Mouse (Mus musculus): ENCODE measurements at regions not wholly inside any gene's neighbourhood (a gene's known extent, or its start where the extent isn't known, plus 50 kb on each side); places are given as distances from the start of the nearest gene placed in this dataset.

DNA sequence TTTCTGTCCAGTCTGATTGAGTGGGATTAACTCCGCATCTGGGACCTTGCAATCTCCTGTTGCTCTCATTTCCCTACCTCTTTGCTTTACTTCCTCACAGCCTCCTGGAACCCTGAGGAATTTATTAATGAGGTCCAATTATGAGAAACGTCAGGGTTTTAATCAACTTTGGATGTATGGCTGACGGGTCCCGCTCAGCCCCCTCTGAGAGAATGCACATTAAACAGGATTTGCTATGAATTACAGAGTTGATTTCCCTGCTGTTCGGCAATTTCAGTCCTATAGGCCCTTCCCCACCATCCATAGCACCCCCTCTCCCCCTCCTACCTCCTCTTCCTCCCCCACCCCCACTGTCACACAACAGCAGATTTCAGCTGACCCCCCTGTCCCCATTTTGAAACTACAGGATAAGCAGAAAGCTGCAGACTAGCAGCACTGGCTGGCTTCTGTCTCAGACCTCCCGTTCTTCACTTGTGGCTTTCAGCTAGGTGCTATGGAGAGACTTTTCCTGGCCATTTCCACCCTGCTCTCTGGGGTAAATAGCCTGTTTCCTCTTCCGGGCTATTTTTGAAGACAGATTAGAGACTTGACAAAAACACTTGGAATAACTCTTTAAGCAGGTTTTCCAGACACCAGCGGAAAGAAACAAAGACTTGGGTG is 145.2 kb upstream of the Map3k1 start:
- ATAC-seq (ENCODE audit: insufficient read depth, low FRiP score, low TSS enrichment) (no peak), DNase-seq (ENCODE audit: low spot score) (no peak)
- 66% methylated on average over 8 of the region's 8 CpGs for WGBS

DNA sequence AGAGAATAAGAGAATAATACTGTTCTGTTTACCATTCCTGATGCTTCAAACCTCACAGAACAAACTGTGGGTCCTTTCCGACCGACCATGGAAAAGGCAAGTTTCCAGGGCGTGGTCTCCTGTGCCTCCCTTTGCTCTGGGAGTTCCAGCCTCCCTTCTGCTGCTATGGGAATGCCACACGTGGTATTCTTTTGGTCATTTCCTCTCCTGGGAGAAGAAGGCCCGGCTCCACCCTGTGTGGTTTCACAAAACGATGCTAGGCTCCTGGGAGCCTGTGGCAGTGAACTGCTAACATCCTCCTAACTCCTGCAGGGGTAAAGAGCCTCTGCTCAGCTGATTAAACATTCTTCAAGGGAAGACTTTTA is 145.7 kb upstream of the Map3k1 start:
- H3K27me3 ChIP-seq (ENCODE audit: control insufficient read depth, insufficient read depth, low read length) = no peaks in the 10 kb centered on the region
- H3K9ac ChIP-seq (ENCODE audit: low read length) = no peak overlapping the region
- ATAC-seq (ENCODE audit: insufficient read depth, low FRiP score, low TSS enrichment) (no peak), DNase-seq (ENCODE audit: low spot score) (no peak)
- 27% methylated on average over 6 of the region's 6 CpGs for WGBS
- H3K4me2 ChIP-seq (ENCODE audit: low read depth) = no peak overlapping the region
- no peaks in the 10 kb centered on the region for H3K9me3 ChIP-seq (ENCODE audit: control insufficient read depth, low read length)
- H3K27ac ChIP-seq (ENCODE audit: low read depth, low read length) = no peak overlapping the region
- no peaks in the 10 kb centered on the region for H3K36me3 ChIP-seq (ENCODE audit: control insufficient read depth, insufficient read depth, low read length)
- H3K4me3 ChIP-seq (ENCODE audit: low read depth, low read length) = no peak overlapping the region
- no peaks in the 10 kb centered on the region for H3K4me1 ChIP-seq (ENCODE audit: control insufficient read depth, insufficient read depth, low read length)

More for the DNA sequence above, 145.2 kb upstream of the Map3k1 start:
- H3K4me3 ChIP-seq (ENCODE audit: low read depth, low read length) = no peak overlapping the region
- no peaks in the 10 kb centered on the region for H3K9me3 ChIP-seq (ENCODE audit: control insufficient read depth, low read length)
- H3K36me3 ChIP-seq (ENCODE audit: control insufficient read depth, insufficient read depth, low read length) = no peaks in the 10 kb centered on the region
- H3K27me3 ChIP-seq (ENCODE audit: control insufficient read depth, insufficient read depth, low read length) = no peaks in the 10 kb centered on the region
- H3K9ac ChIP-seq (ENCODE audit: low read length) = no peak overlapping the region
- no peak overlapping the region for H3K27ac ChIP-seq (ENCODE audit: low read depth, low read length)
- H3K4me1 ChIP-seq (ENCODE audit: control insufficient read depth, insufficient read depth, low read length) = no peaks in the 10 kb centered on the region
- no peak overlapping the region for H3K4me2 ChIP-seq (ENCODE audit: low read depth)

DNA sequence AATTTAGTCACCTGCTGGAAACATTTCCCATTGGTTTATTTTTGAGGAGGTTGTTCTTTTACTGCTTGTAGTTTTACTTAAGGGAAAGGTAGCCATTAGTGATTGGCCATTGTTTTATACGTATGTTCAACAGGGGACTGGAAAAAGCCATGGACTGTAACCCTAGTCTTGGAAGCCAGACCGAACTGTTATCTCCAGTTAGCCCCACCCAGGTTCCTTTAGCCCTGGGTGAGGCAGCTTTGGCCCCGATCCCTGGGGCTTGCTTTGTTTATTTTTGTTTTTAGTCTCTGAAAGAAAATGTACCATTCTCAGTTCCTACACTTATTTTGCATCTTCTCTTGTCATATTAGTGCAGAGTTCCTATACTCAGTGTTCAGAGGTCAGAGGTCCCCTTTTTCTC is 148.3 kb upstream of the Map3k1 start:
- Histone ChIP-seq H3K4me3 (ENCODE audit: low read depth, low read length) (no peak overlapping the region), H3K4me1 (ENCODE audit: control insufficient read depth, insufficient read depth, low read length) (no peaks in the 10 kb centered on the region), H3K4me2 (ENCODE audit: low read depth) (no peak overlapping the region), H3K9me3 (ENCODE audit: control insufficient read depth, low read length) (no peaks in the 10 kb centered on the region), H3K27me3 (ENCODE audit: control insufficient read depth, insufficient read depth, low read length) (no peaks in the 10 kb centered on the region), H3K9ac (ENCODE audit: low read length) (no peak overlapping the region), H3K36me3 (ENCODE audit: control insufficient read depth, insufficient read depth, low read length) (no peaks in the 10 kb centered on the region), H3K27ac (ENCODE audit: low read depth, low read length) (no peak overlapping the region)
- ATAC-seq (ENCODE audit: insufficient read depth, low FRiP score, low TSS enrichment) (no peak), DNase-seq (ENCODE audit: low spot score) (no peak)
- whole genome bisulfite sequencing = 82% methylated on average over 3 of the region's 3 CpGs

DNA sequence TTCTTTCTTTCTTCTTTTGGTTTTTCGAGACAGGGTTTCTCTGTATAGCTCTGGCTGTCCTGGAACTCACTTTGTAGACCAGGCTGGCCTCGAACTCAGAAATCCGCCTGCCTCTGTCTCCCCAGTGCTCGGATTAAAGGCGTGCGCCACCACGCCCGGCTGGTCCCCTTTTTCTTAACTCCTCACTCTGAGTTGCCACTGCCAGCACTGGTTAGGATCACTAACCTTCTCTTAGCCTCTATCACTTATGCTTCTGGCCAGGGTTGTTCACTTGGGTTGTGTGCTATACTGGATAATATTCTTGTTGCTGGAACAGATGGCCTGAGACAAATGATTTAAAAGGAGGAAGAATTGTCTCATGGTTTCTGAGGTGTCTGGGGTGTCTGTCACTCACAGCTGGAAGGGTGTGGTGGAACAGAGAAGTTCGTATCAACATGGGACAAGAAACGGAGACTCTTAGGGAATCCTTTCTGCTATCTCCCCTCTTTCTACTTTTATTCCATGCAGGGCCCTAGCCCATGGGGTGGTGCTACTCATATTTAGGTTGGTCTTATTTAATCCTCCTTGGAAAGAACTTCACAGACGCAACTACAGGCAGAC is 149.0 kb upstream of the Map3k1 start:
- Histone ChIP-seq H3K27ac (ENCODE audit: low read depth, low read length) (no peak overlapping the region), H3K9ac (ENCODE audit: low read length) (no peak overlapping the region), H3K36me3 (ENCODE audit: control insufficient read depth, insufficient read depth, low read length) (no peaks in the 10 kb centered on the region), H3K27me3 (ENCODE audit: control insufficient read depth, insufficient read depth, low read length) (no peaks in the 10 kb centered on the region), H3K4me1 (ENCODE audit: control insufficient read depth, insufficient read depth, low read length) (no peaks in the 10 kb centered on the region), H3K4me2 (ENCODE audit: low read depth) (no peak overlapping the region), H3K4me3 (ENCODE audit: low read depth, low read length) (no peak overlapping the region), H3K9me3 (ENCODE audit: control insufficient read depth, low read length) (no peaks in the 10 kb centered on the region)
- no peak for DNase-seq (ENCODE audit: low spot score)
- 93% methylated on average over 11 of the region's 11 CpGs for WGBS
- ATAC-seq (ENCODE audit: insufficient read depth, low FRiP score, low TSS enrichment) = no peak

DNA sequence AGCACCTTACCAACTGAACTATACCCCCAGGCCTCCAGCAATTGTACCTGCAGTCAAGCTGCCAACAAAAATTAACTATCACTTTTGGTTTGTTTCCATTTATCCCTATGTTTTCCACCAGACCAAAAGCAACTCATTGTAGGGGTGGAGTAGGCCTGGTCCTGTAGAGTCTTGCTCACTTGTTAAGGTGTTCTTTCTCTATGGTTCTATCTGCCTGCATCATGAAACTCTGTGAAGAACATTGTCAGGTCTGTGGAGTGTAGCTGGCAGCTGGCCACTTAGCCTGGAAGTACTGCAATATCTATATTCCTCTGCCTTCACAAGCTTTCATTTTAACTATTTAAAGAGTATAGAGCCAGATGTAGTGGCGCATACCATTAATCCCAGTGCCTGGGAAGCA is 149.6 kb upstream of the Map3k1 start:
- Histone ChIP-seq H3K9me3 (ENCODE audit: control insufficient read depth, low read length) (no peaks in the 10 kb centered on the region), H3K4me1 (ENCODE audit: control insufficient read depth, insufficient read depth, low read length) (no peaks in the 10 kb centered on the region), H3K27ac (ENCODE audit: low read depth, low read length) (no peak overlapping the region), H3K27me3 (ENCODE audit: control insufficient read depth, insufficient read depth, low read length) (no peaks in the 10 kb centered on the region), H3K36me3 (ENCODE audit: control insufficient read depth, insufficient read depth, low read length) (no peaks in the 10 kb centered on the region), H3K9ac (ENCODE audit: low read length) (no peak overlapping the region), H3K4me2 (ENCODE audit: low read depth) (no peak overlapping the region), H3K4me3 (ENCODE audit: low read depth, low read length) (no peak overlapping the region)
- DNase-seq (ENCODE audit: low spot score) (no peak), ATAC-seq (ENCODE audit: insufficient read depth, low FRiP score, low TSS enrichment) (no peak)
- WGBS = 97% methylated on average over 1 of the region's 1 CpGs

DNA sequence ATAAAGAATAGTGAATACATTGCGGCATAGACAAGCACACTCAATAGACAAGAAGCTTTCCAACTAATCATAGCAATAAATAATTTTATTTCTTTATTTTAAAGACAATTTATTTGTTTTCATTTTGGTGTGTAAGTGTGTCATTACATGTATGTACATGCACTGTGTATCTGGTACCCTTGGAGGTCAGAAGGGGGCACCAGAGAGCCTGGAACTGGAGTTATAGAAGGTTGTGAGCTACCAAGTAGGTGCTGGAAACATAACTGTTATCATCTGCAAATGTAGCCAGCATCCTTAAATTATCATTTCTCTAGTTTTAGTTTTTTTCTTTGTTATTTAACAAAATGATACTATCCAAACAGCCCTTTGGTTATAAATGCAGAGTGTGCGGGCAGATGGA is 151.2 kb upstream of the Map3k1 start:
- DNase-seq (ENCODE audit: low spot score) = no peak
- no peak overlapping the region for H3K4me2 ChIP-seq (ENCODE audit: low read depth)
- no peaks in the 10 kb centered on the region for H3K4me1 ChIP-seq (ENCODE audit: control insufficient read depth, insufficient read depth, low read length)
- H3K9ac ChIP-seq (ENCODE audit: low read length) = no peak overlapping the region
- no peak overlapping the region for H3K27ac ChIP-seq (ENCODE audit: low read depth, low read length)
- WGBS = 96% methylated on average over 2 of the region's 2 CpGs
- H3K27me3 ChIP-seq (ENCODE audit: control insufficient read depth, insufficient read depth, low read length) = no peaks in the 10 kb centered on the region
- ATAC-seq (ENCODE audit: insufficient read depth, low FRiP score, low TSS enrichment) = no peak
- H3K4me3 ChIP-seq (ENCODE audit: low read depth, low read length) = no peak overlapping the region
- no peaks in the 10 kb centered on the region for H3K36me3 ChIP-seq (ENCODE audit: control insufficient read depth, insufficient read depth, low read length)
- no peaks in the 10 kb centered on the region for H3K9me3 ChIP-seq (ENCODE audit: control insufficient read depth, low read length)

GRCm38 (mm10) chr13:111961423-111961822 is 152.6 kb upstream of the Map3k1 start:
- Histone ChIP-seq H3K9ac (ENCODE audit: low read length) (no peak overlapping the region), H3K4me1 (ENCODE audit: control insufficient read depth, insufficient read depth, low read length) (no peaks in the 10 kb centered on the region), H3K4me3 (ENCODE audit: low read depth, low read length) (no peak overlapping the region), H3K27ac (ENCODE audit: low read depth, low read length) (no peak overlapping the region), H3K4me2 (ENCODE audit: low read depth) (no peak overlapping the region), H3K9me3 (ENCODE audit: control insufficient read depth, low read length) (no peaks in the 10 kb centered on the region), H3K36me3 (ENCODE audit: control insufficient read depth, insufficient read depth, low read length) (no peaks in the 10 kb centered on the region), H3K27me3 (ENCODE audit: control insufficient read depth, insufficient read depth, low read length) (no peaks in the 10 kb centered on the region)
- DNase-seq (ENCODE audit: low spot score) (no peak), ATAC-seq (ENCODE audit: insufficient read depth, low FRiP score, low TSS enrichment) (no peak)
- 77% methylated on average over 6 of the region's 6 CpGs for WGBS

DNA sequence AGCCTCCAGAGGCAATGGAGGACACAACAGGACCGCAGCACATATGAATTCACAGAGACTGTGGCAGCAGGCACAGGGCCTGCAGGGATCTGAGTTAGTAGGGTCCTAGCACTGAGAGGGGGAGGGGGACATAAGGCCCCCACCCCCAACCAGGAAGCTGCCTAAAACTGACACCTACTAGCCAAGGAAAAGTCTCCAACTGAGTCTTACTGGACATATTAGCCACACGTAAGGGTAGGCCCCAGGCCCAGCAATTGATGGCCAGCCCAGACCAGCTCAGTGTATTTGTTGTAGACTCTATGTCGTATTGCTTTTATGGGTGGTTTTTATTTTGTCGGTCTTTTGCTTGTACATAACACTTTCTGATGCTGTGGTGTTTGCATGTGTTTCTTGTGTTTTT is 153.4 kb upstream of the Map3k1 start:
- Histone ChIP-seq H3K9ac (ENCODE audit: low read length) (no peak overlapping the region), H3K36me3 (ENCODE audit: control insufficient read depth, insufficient read depth, low read length) (no peaks in the 10 kb centered on the region), H3K4me2 (ENCODE audit: low read depth) (no peak overlapping the region), H3K4me1 (ENCODE audit: control insufficient read depth, insufficient read depth, low read length) (no peaks in the 10 kb centered on the region), H3K4me3 (ENCODE audit: low read depth, low read length) (no peak overlapping the region), H3K9me3 (ENCODE audit: control insufficient read depth, low read length) (no peaks in the 10 kb centered on the region), H3K27me3 (ENCODE audit: control insufficient read depth, insufficient read depth, low read length) (no peaks in the 10 kb centered on the region), H3K27ac (ENCODE audit: low read depth, low read length) (no peak overlapping the region)
- 92% methylated on average over 4 of the region's 4 CpGs for WGBS
- DNase-seq (ENCODE audit: low spot score) (no peak), ATAC-seq (ENCODE audit: insufficient read depth, low FRiP score, low TSS enrichment) (no peak)

DNA sequence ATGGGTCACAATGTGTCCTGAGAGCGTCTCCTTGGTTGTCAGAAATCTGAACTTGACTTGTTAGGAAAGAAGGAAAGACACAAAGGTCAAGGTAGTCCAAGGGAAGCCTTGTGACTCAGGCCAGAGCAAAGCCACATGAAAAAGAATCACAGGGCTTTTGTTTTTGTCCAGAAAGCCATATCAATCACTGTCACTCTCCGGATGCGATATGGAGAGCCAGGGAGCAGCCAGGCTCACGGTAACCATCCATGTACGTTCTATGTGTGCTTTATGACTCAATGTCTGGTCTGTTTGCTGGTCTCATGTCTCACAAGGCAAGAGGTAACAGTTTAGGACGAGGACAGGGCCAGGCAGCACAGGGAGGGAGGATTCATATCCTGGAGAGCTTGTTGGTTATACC is 157.3 kb upstream of the Map3k1 start:
- Histone ChIP-seq H3K9me3 (ENCODE audit: control insufficient read depth, low read length) (no peaks in the 10 kb centered on the region), H3K4me3 (ENCODE audit: low read depth, low read length) (no peak overlapping the region), H3K36me3 (ENCODE audit: control insufficient read depth, insufficient read depth, low read length) (no peaks in the 10 kb centered on the region), H3K27ac (ENCODE audit: low read depth, low read length) (no peak overlapping the region), H3K27me3 (ENCODE audit: control insufficient read depth, insufficient read depth, low read length) (no peaks in the 10 kb centered on the region), H3K4me1 (ENCODE audit: control insufficient read depth, insufficient read depth, low read length) (no peaks in the 10 kb centered on the region), H3K9ac (ENCODE audit: low read length) (no peak overlapping the region), H3K4me2 (ENCODE audit: low read depth) (no peak overlapping the region)
- DNase-seq (ENCODE audit: low spot score) (no peak), ATAC-seq (ENCODE audit: insufficient read depth, low FRiP score, low TSS enrichment) (no peak)
- WGBS = 56% methylated on average over 6 of the region's 6 CpGs

Data from neural tube, embryonic 11.5 days (tissue).